Mouse (Mus musculus) R1 (cell line): Measurements from ENCODE around the gene Tmc4.
A peak's percentile ranks its signal among the peaks of the same experiment; 100 is the strongest.

Source experiments
- DNase-seq: peaks from one replicate; pipeline ENCODE4 v3.0.0-alpha.2; 2018; ENCODE audit warnings: low read depth, low spot score

The Tmc4 gene

DNA sequence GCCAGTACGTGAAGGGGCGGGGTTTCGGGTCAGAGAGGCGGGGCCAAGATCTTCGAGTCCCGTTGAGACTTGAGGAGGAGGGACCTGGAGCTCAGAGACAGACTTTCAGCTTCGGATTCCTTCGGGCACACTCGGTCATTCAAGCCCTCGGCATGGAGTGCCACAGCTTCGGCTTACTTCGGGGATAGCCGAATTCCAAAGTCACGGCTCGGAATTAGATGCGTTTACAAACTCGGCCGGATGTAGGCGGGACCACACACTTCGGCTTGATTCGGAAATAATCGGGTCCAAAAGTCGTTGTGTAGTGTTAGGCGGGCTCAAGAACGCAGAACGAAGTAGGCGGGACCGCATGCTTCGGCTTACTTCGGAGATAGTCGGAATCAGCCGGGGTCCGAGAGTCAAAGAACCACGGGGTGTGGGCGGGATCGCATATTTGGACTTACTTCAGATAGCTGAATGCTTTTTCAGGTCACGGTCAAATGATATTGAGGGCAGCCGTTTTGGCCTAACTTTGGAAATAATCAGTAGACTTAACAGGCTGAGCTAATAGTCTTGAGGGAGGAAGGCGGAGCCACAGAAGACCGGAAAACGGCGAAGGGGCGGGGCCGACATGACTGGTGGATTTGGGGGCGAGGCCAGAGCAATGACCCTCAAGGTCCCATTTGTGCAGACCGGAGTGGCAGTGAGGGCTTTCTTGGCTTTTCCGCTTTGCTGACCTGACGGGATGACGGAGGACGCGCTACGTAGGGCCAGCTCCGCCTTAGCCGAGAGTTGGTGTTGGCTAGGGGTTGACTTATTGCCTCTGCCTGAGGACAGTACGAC is 15.8 kb upstream of the Tmc4 start, which contains the start of gene Mboat7:
Gene Mboat7, minus strand, starts transcription at position 537 of the 822 bp plus-strand sequence.
- peak; percentile 98 for DNase-seq

DNA sequence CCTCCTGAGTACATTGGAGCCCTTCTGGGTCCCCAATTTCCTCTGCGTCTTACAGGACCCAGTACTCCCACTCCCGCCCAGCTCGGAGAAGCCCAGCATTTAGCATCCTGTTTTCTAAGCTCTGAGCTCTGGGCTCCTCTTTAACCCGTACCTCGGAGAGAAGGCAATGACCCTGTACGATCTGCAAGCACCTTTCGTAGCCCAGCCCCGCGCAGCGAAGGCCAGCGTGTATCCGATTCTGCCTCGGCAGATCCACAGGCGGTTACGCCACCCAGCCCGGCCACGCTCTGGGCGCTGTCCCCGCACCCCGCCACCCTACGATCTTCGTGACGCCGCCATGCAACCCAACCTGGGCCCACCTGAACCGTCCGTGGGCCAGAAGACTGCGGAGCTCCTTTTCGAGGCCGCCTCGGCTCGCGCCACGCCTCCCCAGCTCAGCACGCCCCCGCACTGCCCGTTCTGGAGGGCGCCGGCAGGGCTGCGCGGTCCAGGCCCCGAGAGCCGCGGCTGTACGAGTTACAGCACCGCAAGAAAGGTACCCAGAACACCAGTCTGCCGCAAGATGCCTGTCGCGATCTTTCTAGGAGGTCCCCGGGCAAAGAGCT is 15.1 kb upstream of the Tmc4 start, which contains the start of gene Tsen34:
Gene Tsen34, plus strand, starts transcription at position 482 of the 605 bp plus-strand sequence.
- no peak for DNase-seq

DNA sequence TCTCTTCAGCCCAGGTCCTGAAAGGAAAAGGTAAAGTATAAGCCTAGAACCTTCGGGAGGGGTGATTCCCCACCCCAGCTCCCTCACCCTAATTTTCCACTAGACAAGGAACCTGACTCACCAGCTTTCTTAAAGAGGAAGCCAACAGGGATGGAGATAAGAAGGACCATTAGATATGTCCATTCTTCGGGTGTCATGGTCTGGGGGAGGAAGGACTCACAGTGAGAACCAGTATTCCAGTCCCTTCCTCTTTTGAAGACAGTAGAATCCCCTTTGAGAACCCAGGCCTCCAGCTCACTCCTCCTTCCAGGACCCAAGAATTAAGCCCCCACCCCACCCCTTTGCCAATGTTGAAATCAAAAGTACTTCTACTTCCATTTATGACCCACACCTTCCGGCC is 14.6 kb upstream of the Tmc4 start:
- no peak for DNase-seq

DNA sequence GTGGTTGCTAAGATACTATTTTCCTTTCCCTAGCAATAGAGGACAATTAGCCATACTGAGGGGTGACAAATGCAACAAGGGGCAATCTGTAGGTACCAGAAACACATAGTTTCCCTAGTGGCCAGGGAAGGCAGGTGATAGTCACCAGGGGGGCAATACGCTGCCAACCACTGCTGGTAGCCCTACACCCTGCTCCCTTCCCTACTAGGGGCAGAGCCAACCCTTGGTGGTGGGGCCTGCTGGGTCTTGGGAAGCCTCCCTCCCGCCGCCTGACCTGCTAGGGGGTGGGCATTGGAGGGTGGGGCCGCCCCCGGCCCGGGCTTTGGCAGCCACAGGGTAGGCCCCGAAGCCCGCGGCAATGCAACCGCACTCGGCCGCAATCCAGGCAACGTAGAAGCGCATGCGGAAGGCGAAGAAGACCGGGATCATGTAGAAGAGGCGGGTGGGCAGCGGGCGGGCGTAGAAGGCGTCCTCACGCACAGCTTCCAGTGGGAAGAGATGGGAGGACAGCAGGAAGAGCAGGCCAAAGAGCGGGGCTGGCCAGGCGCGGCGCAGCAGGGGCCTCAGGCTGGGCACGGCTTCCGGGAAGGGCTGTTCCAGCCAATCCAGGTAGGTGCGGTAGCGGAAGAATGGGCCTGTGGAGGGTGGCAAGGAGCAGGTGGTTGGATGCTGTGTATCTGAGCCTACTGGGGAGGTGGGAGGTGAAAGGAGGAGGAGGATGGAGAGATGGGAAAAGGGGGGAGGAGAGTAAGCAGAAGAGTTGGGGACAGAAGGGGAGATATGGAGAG is 8.2 kb upstream of the Tmc4 start:
- DNase-seq = no peak

DNA sequence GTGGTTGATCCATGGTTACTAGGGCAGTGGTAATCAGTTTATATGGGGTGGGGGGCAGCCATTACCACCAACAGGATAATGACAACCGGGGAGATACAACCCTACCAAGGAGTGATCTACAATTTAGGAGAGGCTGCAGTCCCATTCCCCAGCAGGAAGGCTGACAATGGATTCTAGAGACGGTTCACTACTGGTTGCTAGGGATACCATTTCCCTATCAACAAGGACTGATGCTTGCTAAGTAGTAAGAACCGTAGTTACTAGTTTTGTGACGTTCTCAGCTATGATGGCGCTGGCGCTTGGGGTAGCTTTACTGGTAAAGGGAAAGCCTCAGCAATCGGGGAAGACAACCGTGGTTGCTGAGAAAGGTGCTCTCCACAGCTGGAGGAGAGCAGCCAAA is 7.3 kb upstream of the Tmc4 start:
- DNase-seq = no peak

DNA sequence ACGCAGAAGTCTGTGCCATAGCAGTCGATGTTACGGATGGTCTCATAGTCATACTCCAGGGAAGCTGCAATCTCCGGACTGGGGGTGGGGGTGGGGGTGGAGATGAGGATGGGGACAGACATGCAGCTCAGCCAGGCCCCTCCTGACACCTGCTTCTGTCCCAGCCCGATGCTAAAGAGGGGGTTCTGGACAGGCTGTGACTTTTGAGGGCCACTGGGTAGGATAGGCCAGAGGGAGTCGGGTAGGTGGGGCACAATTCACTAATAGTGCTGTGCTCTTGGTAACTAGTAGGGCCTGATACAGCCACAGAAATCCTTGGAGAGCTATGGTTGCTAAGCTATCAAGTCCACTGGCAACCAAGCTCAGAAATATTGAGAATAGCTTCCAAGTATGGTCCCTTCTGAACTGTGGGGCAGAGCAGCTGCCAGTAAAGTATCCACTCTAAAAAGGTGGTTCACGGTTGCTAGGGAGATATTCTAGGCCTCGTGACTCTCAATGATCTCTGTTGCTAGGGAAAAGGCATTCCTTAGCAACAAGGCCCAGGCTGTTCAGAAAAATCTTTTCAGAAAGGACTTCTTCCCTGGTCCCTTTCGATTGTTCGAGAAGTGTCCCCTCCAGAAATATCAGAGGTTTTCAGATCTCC is 6.7 kb upstream of the Tmc4 start:
- no peak for DNase-seq

DNA sequence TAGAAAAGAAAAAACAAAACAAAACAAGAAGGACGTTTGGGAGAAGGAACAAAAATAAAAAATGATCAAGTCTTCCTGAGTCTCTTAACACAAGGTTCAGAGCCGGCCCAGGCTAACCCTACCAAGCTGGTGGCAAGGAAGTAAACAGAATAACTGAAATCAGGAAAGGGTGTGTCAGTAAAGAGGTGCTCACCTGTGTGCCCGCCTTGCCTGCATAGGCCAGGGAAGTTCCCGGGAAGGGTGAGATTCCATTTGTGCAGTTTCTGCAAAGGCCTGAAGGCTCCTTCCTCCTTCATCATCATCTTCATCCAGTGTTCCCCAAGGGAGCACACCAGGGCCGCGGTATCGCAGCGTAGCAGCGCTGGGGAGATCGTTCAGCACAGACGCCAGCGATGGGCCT is 982 bp downstream of the Tmc4 start:
- DNase-seq = no peak

DNA sequence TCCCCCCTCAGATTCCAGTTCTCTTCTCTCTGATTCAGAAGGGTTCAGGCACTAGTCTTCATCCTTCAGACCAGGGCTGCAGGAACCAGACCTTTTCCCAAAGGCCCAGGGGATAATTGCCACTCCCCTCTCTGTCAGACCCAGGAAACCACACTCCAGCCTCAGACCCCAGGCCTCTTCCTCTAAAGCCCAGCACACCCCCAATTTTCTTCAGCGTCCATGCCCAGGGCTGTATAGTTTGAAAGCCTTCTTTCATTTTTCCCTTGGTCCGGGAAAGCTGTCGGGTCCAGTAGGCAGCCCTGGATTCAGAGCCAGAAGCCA is 2.2 kb downstream of the Tmc4 start:
- no peak for DNase-seq

DNA sequence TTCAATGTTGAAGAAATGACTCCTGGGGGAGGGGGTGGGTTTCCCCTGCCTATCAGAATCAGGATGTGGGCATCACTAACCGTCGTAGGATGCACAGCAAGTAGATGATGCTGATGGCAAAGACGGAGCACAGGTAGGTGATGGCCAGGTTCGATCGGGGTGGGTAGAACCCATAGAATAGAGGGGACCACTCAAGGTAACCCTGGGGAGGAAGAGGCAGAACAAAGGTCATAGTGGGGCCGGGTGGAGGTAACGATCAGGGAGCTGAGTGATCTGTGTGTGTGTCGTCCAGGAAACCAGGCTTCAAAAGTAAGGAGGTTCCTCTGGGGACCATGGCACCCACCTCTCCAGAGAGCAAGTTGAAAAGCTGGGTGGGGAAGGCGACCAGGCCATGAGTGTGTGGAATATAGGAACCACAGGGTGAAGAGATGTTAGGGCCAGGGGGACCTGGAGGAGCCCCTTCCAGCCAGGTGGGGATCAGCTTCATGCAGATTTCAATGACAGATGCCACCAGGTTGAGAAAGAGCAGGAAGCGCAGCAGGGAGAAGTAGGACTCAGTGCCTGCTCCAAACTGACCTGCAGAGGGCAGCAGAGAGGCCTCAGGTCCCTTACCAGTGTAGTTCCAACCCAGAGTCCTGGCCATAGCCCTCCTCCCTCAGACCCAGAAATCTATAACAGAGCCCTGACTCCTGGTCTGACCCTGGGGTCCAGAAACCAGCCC is 2.7 kb downstream of the Tmc4 start:
- peak; percentile 88 for DNase-seq

DNA sequence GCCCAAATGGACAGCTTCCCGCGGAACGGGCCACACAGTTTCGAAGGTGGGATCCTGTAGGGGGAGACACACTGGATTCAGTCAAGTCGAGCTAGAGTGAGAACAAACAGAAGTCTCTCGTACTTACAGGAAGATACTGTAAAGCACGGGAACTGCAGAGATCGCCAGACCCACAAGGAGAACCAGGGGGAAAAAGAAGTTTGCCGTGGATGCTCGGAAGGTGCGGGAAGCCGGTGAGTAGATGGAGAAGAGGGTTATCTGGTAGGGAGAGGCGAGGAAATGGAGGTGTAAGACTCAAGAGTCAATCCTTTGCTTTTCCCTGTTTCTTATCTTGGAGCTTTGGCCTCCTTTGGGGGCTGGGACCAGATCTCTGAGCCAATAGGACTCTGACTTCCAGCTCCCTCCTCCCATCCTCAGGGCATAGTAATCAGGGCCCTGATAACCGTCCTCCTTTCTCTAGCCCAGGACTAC is 10.4 kb downstream of the Tmc4 start:
- DNase-seq = peak; percentile 87

DNA sequence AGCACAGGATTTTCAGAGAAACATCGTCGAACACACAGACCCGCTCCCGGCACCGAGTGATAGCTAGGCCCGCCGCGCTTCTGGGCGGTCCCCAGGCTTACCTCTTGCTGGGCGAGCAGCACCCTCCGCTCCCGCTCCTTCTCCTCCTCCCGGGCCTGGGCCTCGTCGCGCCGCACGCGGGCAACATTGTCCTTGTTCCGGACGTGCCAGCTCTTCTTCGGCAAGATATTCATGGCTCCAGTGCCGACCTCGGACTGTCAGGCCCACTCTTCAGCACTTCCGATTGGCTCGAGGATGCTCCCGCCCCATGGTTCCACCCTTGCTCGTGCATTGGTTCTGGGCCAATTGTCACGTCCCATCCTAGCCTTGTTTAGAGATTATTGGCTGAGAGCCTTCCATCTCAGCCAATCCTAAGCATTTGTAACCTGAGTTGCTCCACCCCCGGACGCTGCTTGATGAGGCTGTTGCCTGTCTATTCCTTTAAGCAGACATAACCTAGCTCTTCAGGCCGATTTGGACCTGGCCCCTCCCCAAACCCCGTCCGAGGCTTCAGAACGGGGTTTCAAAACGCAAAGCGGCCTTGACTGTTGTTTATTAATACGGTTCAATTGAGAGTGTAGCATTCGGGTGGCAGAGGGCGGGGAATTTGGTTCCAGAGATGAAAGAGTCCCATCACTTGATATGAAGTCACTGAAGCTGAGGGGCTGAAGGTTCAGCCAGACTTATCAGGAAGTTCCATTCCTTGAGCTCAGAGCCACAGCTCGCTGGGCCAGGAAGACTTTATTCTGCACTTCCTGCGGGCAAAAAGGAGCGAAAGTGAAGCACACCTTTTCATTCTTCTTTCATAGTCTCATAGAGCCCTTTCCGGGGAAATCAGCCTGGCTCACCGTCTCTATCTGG is 11.9 kb downstream of the Tmc4 start, which contains the start of gene Leng1:
Gene Leng1, minus strand, starts transcription at position 626 of the 900 bp plus-strand sequence.
- peak; percentile 99 for DNase-seq

DNA sequence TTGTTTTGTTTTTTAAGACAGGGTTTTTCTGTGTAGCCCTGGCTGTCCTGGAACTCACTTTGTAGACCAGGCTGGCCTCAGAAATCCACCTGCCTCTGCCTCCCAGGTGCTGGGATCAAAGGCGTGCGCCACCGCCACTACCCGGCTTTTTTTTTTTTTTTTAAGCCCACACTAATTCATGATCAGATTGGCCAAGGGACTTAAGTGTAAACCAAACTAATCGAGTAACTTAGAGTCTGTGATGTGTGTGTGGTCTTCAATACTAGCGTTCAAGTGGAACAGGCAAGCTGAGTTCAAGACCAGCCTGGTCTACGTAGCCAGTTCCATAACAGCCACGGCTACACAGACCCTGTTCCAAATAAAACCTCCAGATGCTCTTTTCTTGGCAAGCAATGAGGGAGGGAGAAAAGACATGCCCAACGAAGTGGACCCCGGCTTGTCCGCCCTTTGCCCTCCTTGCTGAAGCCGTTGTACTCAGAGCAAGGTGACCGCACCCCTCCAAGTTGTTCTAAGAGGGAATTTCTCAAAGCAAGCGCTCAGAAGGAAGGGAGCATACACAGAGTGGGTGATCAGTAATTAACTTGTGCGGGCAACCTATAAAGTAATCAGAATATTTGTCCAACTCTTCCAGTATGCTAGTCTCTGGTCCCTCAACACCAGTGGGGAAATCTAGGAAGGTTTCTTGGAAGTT is 12.7 kb downstream of the Tmc4 start:
- DNase-seq = no peak

DNA sequence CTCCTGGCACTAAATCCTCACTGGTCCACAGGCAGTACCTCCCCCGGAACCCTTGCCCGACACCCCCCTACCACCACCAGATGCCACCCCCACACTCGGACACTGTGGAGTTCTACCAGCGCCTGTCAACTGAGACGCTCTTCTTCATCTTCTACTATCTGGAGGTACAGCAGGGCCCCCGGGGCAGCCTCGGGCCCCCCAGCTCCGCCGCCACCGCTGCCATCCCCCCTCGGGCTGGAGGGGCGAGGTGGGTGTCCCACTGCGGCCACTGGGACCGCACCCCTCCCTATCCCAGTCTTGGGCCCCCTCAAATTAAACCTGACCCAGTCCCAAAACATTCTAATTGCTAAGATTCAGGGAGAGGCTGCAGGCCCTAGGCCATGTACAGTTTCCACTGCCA is 18.8 kb downstream of the Tmc4 start:
- no peak for DNase-seq

DNA sequence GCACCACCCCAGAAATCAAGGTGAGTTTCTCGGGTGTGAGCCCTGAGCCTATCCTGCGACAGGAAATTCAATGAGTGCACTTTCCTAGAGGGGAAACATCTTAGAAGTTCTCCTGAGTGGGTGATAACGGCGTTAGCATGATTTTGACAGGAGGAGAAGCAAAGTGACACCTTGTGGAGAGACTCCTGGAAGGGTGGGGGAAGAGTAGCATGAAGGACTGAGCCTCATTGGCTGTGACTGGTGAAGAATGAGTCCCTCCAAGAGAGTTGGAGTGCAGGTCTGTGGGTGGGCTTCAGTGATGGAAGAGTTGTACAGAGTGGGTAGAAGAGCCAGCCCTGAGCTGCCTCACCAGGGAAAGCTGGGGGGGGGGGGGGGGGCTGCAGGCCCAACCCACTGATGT is 20.4 kb downstream of the Tmc4 start:
- no peak for DNase-seq

DNA sequence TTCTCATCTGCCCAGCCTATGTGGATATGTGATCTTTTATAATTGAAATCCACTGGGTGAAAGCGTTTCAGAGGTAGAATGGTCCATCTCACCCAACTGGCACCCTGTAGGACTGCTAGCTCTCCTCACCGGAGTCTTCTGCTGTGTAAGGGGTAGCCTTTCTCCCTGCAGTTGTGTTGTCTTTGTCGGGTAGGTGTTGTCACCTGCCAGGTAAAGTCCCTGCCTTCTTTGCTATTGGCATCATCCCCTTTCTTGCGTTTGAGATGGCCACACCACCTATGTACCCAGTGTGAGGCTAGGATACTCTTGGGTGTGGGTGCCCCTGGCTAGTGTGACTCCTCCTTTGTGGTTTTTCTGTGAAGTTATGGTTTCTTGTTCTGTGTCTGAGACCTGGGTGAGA is 30.7 kb downstream of the Tmc4 start:
- no peak for DNase-seq

DNA sequence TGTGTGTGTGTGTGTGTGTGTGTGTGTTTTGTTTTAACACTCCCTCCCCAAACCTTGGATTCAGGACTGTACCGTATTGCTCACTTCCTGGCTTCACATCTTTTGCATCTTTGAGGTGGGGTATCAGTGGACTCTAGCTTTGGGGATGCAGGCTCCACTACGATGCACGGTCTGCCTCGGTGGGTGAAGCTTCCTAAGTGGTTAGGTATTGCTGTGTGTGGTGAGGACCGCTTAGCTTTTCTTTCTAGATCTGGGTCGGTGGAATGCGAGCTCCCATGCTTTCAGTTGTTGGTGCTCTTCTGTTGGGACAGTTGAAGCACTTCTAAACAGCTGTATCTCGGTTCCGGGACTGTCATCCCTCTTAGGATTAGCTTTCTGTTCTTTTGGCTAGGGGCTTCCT is 31.2 kb downstream of the Tmc4 start:
- DNase-seq = no peak

DNA sequence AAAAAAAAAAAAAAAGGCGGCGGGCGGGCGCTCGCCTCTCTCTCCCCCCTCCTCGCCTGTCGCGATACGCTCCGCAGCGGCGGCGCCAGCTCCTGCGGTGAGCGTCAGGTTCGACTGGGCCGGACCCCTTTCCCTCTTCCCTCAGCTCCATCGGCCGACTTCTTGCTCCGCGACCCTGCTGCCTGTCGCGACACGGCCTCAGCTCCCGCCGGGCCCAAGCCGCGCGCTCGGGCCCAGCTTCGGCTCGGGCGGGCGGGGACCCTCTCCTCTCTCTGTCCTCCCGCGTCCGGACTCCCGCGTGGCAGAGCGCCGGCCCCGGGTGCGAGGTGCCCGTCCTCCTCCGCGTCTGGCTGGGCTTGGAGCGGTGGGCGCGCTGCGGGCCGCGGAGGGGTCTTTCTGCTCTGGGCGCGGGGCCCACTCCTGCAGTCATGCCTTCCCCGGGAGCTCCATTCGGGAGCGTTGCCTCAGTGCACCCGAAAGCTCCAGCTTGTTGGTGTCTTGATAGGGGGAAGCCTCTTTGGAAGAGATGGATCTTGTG is 31.8 kb downstream of the Tmc4 start:
- no peak for DNase-seq

DNA sequence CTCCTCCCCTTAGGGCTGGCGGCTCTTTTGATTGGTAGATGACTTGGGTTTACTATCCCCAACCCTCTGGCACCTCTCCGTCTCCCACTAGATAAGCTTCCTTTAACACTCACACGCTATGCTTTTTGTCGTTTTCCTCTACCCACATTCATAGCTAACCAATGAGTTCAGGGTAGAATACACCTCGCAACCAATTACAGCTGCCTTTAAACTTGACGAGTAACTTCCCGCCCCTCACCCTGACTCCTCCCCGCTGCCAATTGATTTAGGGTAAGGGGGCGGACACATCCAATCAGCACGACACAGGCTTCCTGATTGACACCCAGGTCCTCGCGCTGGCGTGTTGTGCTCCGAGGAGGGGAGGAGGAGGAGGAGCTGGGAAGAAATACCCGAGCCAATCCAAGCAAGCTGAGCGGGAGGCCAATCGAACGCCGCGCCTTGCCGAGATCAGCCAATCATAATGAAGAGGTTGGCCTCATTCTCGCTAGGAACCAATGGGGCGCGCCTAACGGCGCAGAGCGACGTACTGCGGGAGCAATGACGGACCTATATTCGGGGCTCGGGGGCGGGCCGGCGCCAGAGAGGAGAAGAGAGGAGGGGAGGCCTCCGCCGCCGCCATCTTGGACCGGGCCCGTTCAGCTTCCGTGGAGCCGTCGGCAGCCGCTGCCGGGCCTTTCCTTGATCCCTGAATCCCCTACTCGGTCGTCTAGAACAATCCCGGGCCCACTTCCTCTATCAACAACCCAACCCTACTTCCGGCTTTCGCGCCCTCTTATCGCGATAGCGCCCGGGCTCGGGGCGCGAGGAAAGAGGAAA is 32.5 kb downstream of the Tmc4 start, which contains the start of gene Cnot3:
Gene Cnot3, plus strand, starts transcription at position 597 of the 816 bp plus-strand sequence.
- DNase-seq = peak; percentile 100
